Mouse (Mus musculus) lung, postnatal 0 days (tissue): Measurements from ENCODE around the gene Rasa1. TPM values are rescaled to one million over a fixed set of nuclear protein-coding genes. Genes with fewer than 3 reads are reported as not detected.

Experiments
- ATAC-seq: fragments of 200-750 bp; cut with Nextera tagmentation; 2 replicates; pipeline ENCODE4 v1.8.0; 2017; ENCODE audit warnings: moderate library complexity
- DNase-seq: peaks from one replicate; pipeline ENCODE4 v3.0.0-alpha.2; 2016; ENCODE audit warnings: low spot score
- H3K27ac ChIP-seq: fragments of 300-500 bp; sonication (generic); 2 replicates; pipeline ENCODE4 v1.5.1; 2014; ENCODE audit warnings: antibody characterized with exemption, mild to moderate bottlenecking, low read length, mixed read lengths
- H3K27me3 ChIP-seq: fragments of 300-500 bp; sonication (generic); replicated peaks from 2 replicates; pipeline ENCODE4 v1.6.1; 2014; ENCODE audit warnings: low read length, mixed read lengths; ENCODE audit not compliant: insufficient read depth
- H3K36me3 ChIP-seq: fragments of 300-500 bp; sonication (generic); 2 replicates; pipeline ENCODE4 v1.6.1; 2014; ENCODE audit warnings: low read length, mixed read lengths; ENCODE audit not compliant: insufficient read depth
- H3K4me1 ChIP-seq: fragments of 300-500 bp; sonication (generic); 2 replicates; pipeline ENCODE4 v1.6.1; 2014; ENCODE audit warnings: antibody characterized with exemption, low read depth, low read length, mixed read lengths; ENCODE audit not compliant: insufficient read depth
- H3K4me2 ChIP-seq: fragments of 300-500 bp; sonication (generic); replicated peaks from 2 replicates; pipeline ENCODE4 v1.6.1; 2014; ENCODE audit warnings: low read depth, mild to moderate bottlenecking, low read length, moderate library complexity, mixed read lengths
- H3K4me3 ChIP-seq: fragments of 300-500 bp; sonication (generic); 2 replicates; pipeline ENCODE4 v1.5.1; 2014; ENCODE audit warnings: low read depth, low read length
- H3K9ac ChIP-seq: fragments of 300-500 bp; sonication (generic); replicated peaks from 2 replicates; pipeline ENCODE4 v1.6.1; 2014; ENCODE audit warnings: low read depth, mild to moderate bottlenecking
- H3K9me3 ChIP-seq: fragments of 300-500 bp; sonication (generic); 2 replicates; pipeline ENCODE4 v1.6.1; 2016; ENCODE audit warnings: low read length, mixed read lengths
- CTCF ChIP-seq: IDR thresholded peaks from 2 replicates; pipeline ENCODE4 v1.5.1; 2016; ENCODE audit warnings: antibody characterized with exemption, mild to moderate bottlenecking
- EP300 ChIP-seq: IDR thresholded peaks from 2 replicates; pipeline ENCODE4 v1.6.1; 2016; ENCODE audit warnings: antibody characterized with exemption, mild to moderate bottlenecking, control low read depth
- WGBS: fragments of 180-500 bp; shearing (Covaris S2); extraction: QIAGEN DNeasy Blood & Tissue Kit; methylation state at CpG from one replicate; pipeline ENCODE4 v1.1.7; 2014; 5-methylcytosine and 5-hydroxymethylcytosine counted together
- polyA plus RNA-seq: library from polyadenylated mRNA; unstranded; fragments of >200 nt; fragmentation: Nextera tagmentation; extraction: Ambion mirVana; gene quantifications from 2 replicates; pipeline ENCODE4 v1.2.1, GENCODE M21; 2015

The Rasa1 gene
- 44.0 and 46.8 TPM in 2 replicates for polyA plus RNA-seq

GRCm38 (mm10) chr13:85288843-85289713 lies at the start of gene Rasa1:
Gene Rasa1 (minus strand): TSS chr13:85289130.
- no peaks in the 10 kb centered on the region for H3K4me1 ChIP-seq
- peak; percentile 98 for ATAC-seq
- H3K4me2 ChIP-seq = peak within 1 kb of the TSS; percentile 66

GRCm38 (mm10) chr13:85311547-85311946 lies 22.6 kb upstream of the Rasa1 start:
- Histone ChIP-seq H3K9me3 (no peaks in the 10 kb centered on the region), H3K36me3 (no peaks in the 10 kb centered on the region), H3K4me2 (no peak overlapping the region), H3K4me3 (no peak overlapping the region), H3K9ac (no peak overlapping the region), H3K27ac (no peak overlapping the region), H3K27me3 (no peaks in the 10 kb centered on the region), H3K4me1 (no peaks in the 10 kb centered on the region)
- DNase-seq (no peak), ATAC-seq (no peak)
- WGBS = 61% methylated on average over 2 of the region's 2 CpGs
- no peak for TF ChIP-seq EP300
- TF ChIP-seq CTCF = no peak

More at GRCm38 (mm10) chr13:85288843-85289713, at the start of gene Rasa1:
- peak within 1 kb of the TSS; percentile 90 for H3K9ac ChIP-seq
- peak; percentile 98 for DNase-seq
- H3K36me3 ChIP-seq = no peaks in the 10 kb centered on the region
- H3K4me3 ChIP-seq = peak within 1 kb of the TSS; percentile 98
- peak within 1 kb of the TSS; percentile 99 for H3K27ac ChIP-seq
- no peaks in the 10 kb centered on the region for H3K9me3 ChIP-seq
- no peaks in the 10 kb centered on the region for H3K27me3 ChIP-seq
- no peak for TF ChIP-seq EP300
- 0 out of 2 replicates have a peak, but pooled peaks have one; percentile 3 for TF ChIP-seq CTCF
- under 1% methylated on average over 51 of the region's 97 CpGs for WGBS

- no peak for DNase-seq
- no peak for ATAC-seq
- no peaks in the 10 kb centered on the region for H3K36me3 ChIP-seq
- H3K4me2 ChIP-seq = no peak overlapping the region
- no peak overlapping the region for H3K27ac ChIP-seq
- 53% methylated on average over 5 of the region's 5 CpGs for WGBS
- no peak for TF ChIP-seq CTCF
- TF ChIP-seq EP300 = no peak
- H3K9ac ChIP-seq = no peak overlapping the region
- no peak overlapping the region for H3K4me3 ChIP-seq
- no peaks in the 10 kb centered on the region for H3K27me3 ChIP-seq
- no peaks in the 10 kb centered on the region for H3K9me3 ChIP-seq
- H3K4me1 ChIP-seq = no peaks in the 10 kb centered on the region
Observed at GRCm38 (mm10) chr13:85310968-85311367, 22.0 kb upstream of the Rasa1 start.

- DNase-seq (no peak), ATAC-seq (no peak)
- no peak overlapping the region for H3K9ac ChIP-seq
- no peaks in the 10 kb centered on the region for H3K4me1 ChIP-seq
- H3K9me3 ChIP-seq = no peaks in the 10 kb centered on the region
- H3K36me3 ChIP-seq = no peaks in the 10 kb centered on the region
- no peaks in the 10 kb centered on the region for H3K27me3 ChIP-seq
- H3K27ac ChIP-seq = no peak overlapping the region
- TF ChIP-seq EP300 (no peak), CTCF (no peak)
- no peak overlapping the region for H3K4me2 ChIP-seq
- 91% methylated on average over 2 of the region's 2 CpGs for WGBS
- no peak overlapping the region for H3K4me3 ChIP-seq
Observed at GRCm38 (mm10) chr13:85310483-85310882, 21.6 kb upstream of the Rasa1 start.

- H3K9me3 ChIP-seq = no peaks in the 10 kb centered on the region
- TF ChIP-seq CTCF = no peak
- TF ChIP-seq EP300 = no peak
- H3K4me3 ChIP-seq = no peak overlapping the region
- H3K27ac ChIP-seq = no peak overlapping the region
- DNase-seq (no peak), ATAC-seq (no peak)
- H3K27me3 ChIP-seq = no peaks in the 10 kb centered on the region
- H3K4me1 ChIP-seq = no peaks in the 10 kb centered on the region
- H3K9ac ChIP-seq = no peak overlapping the region
- no peak overlapping the region for H3K4me2 ChIP-seq
- H3K36me3 ChIP-seq = no peaks in the 10 kb centered on the region
Observed at GRCm38 (mm10) chr13:85306039-85306438, 17.1 kb upstream of the Rasa1 start.

- peak; percentile 13 for DNase-seq
- no peak overlapping the region for H3K9ac ChIP-seq
- no peak overlapping the region for H3K27ac ChIP-seq
- TF ChIP-seq CTCF (no peak), EP300 (no peak)
- no peaks in the 10 kb centered on the region for H3K4me1 ChIP-seq
- no peaks in the 10 kb centered on the region for H3K36me3 ChIP-seq
- peak overlapping the region; percentile 22; the same call in 1 of the 2 replicates for H3K4me2 ChIP-seq
- no peaks in the 10 kb centered on the region for H3K9me3 ChIP-seq
- no peaks in the 10 kb centered on the region for H3K27me3 ChIP-seq
- no peak for ATAC-seq
- no peak overlapping the region for H3K4me3 ChIP-seq
- 42% methylated on average over 1 of the region's 1 CpGs for WGBS
Observed at GRCm38 (mm10) chr13:85290651-85291050, 1.7 kb upstream of the Rasa1 start.
